Mouse (Mus musculus): ENCODE measurements at regions not wholly inside any gene's neighbourhood (a gene's known extent, or its start where the extent isn't known, plus 50 kb on each side); places are given as distances from the start of the nearest gene placed in this dataset.

DNA sequence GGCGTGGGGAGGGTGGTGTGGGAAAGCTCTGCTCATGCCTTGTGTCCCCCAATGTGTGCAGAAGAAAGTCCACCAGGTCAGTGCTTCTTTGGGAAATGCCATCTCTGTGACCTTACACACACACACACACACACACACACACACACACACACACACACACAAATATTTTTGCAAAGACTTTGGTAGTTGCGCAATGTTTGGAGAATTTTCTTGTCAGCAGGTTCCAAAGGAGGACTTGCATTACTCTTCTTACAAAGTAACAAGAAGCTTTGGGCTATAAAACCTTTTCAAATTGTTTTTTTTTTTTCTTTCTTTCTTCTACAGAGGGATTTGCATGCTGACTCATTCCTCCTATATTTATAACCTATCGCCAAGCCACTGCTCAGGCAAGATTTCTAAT, 59.1 kb upstream of the Npvf start:
- no peak for DNase-seq (ENCODE audit: low read depth)

GRCm38 (mm10) chr6:50718631-50719030, 64.4 kb upstream of the Npvf start:
- DNase-seq (ENCODE audit: low read depth), result no peak

DNA sequence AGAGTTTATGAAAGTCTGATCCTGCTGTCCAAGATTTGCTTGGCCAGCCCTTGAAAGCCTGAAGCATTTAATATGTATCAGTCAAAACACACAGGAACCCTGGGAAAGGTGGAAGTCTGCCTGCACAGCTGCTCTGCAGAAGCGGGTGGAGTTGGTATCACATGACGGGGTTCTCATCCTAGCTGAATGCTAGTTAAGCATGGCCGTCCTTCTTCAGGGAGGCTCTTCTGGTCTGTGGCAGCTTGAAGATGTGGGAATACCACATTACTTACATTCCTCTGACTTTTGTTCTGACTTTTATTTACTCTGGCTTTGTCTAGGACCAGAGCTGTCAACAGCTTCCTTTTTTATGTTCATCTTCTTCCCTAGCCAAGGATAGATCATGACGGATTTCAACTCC, 66.1 kb upstream of the Npvf start:
- DNase-seq (ENCODE audit: low read depth), result no peak

DNA sequence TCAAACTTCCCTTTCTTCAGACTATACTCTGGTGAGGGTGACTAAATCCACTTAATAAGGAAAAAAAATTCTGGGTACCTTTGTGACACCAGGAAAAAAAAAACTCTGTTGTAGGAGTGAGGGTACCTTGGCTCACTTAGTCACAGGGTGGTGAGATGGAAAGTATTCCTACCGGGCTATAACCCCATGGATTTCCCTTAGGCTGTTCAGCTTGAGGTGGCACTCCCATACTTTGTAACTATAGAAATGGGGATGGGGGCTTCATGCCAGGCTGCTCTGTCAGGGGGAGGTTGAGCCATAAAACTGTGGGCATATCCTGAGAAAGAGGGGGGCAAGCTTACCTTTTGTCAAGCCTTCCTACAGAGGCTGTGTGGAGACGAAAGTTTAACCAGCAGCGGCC, 71.4 kb upstream of the Npvf start:
- DNase-seq (ENCODE audit: low read depth), result no peak

GRCm38 (mm10) chr6:50726166-50726591, 71.9 kb upstream of the Npvf start:
- DNase-seq (ENCODE audit: low read depth), result no peak

GRCm38 (mm10) chr6:50730744-50731718, 76.8 kb upstream of the Npvf start:
- no peak for DNase-seq (ENCODE audit: low read depth)

DNA sequence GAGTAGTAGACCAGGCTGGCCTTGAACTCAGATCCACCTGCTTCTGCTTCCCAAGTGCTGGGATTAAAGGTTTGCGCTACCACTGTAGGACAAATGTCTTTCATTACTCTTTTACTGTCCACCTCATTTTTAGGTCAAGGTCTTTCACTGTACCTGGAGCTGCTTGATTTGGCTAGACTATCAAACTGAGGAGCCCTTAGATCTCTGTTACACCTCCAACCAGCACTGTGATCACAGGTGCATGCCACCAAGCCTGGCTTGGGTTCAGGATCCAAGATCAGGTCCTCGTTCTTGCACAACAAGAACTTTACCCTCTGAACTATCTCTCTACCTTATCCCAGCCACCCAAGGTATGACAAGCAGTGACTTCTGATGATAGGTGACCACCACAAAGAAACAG, 80.5 kb upstream of the Npvf start:
- DNase-seq (ENCODE audit: low read depth), result no peak

GRCm38 (mm10) chr6:50735825-50736224, 81.6 kb upstream of the Npvf start:
- DNase-seq (ENCODE audit: low read depth), result no peak

DNA sequence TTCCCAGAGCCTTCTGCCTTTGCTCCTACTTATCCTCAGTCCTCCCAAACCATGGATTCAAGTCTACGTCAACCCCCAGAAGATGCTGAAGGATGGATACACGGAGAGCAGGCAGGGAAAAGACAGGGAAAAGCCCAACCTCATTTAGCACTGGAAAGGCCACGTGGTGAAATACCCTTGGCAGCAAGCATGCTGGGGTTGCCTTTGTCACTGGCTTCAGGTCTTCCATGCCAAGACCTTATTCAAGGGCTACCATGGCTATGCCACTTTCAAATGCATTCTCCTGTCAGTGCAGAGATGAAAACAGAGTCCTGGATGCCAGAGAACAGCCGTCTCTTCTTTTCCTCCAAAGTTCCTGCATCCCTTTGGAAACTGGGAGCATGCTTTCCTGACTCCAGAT, 87.8 kb upstream of the Npvf start:
- no peak for DNase-seq (ENCODE audit: low read depth)

DNA sequence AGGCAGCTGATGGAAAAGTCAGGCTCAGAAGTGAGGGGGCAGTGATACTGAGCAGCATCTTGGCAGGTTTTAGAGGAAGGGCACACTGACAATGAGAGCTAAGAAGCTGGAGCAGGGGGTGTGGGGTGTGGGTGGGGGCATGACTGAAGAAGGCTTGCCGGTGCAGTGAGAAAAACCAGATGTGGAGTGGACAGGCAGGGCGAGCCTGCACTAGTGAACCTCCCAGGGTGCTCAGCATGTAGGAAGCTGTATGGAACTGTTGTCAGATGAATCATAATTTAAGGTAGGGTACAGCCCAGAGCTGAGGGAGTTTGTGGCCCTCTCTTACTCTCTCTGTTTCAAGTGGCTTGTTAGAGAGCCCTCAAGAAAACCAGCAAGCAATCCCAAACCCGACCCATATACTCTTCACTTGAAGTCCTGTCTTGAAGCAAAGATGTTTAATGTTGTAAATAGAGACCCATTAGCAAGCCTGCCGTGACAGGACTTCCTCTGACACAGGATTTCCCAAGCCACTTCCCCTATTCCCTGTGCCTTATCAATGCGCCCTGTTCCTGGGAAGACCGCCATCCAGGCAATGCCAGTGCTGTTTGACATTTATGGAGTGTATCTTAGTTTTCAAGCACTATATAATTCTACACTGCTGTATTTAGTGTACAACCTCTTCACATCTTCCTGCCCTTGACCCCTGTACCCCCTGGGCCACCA, 90.4 kb upstream of the Npvf start:
- no peak for DNase-seq (ENCODE audit: low read depth)

- DNase-seq (ENCODE audit: low read depth), result no peak
Observed at GRCm38 (mm10) chr6:50753151-50753550, 98.9 kb upstream of the Npvf start.

DNA sequence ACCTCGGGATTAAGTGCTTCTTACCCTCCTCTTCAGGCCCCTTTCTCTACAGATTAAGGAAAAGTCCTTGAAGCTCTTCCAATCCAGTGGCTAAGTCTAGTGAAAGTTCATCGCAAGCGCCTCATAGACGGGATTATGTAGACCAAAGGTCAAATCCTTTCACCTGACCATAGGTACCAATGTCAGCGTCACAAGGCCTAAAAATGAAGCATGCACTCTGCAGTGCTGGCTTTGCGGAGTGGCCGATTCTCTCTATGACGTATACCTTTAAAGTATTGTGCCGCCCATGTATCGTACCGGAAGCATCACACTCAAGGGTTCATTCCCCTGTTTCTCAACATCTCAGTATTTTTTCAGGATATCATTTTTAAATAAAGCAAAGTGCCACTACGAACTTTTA, 100.5 kb upstream of the Npvf start:
- no peak for DNase-seq (ENCODE audit: low read depth)

DNA sequence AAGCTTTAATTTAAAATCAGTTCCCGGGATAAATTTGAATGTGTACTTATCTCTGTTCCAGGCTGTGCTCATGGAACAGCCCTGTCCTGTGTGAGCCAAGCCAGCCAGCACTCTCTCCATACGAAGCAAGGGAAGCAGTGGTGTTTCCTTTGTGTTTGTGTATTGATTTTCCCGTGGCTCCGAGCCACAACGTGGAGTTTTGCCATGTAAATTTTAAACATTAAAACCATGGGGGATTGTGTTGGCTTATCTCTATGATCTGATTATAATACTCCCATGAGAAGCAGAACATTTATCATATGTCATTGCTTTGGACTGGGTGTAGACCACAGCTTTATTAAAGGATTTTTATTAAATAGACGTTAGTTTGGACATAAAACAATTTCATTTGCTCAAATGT, 106.1 kb upstream of the Npvf start:
- no peak for DNase-seq (ENCODE audit: low read depth)

GRCm38 (mm10) chr6:50763121-50763520, 108.9 kb upstream of the Npvf start:
- no peak for DNase-seq (ENCODE audit: low read depth)

DNA sequence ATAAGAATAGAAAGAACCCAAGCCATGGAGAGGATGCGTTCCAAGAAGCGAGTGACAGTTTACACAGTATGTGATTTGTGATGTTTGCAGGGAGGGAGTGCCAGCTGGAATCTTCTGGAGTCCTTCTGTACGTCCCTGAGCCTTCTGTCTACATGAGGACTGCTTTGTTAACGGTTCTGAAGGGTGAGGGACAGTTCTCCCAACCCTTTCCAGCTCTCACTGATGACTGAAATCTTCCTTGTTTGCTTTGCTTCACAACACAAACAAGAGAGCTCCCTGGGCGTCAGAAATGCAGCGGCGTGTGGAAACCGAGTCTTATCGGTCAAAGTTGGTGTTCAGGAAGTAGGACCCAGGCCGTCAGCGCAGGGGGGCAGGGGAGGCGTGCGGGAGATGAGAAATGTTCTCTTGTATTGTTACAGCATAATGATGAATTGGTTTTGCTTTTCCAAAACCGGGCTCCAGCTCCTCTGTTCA, 112.2 kb upstream of the Npvf start:
- no peak for DNase-seq (ENCODE audit: low read depth)

DNA sequence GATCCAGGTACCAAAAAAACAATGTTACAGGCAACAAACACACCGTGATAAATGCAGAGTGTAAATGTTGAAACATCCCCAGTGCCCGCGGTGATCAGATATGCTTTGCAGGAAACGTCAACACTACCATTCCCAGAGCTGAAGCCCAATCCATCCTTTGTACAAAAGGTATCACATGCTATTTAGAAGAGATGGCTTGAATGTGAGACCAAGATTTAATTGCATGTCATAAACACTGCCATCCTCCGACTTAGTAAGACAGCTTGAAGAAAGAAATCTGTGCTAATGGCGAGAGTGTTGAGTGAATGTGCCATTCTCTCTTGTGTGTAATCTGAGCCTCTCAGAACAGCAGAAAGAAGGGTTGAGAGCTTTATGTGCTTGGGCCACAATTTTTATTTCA, 112.9 kb upstream of the Npvf start:
- DNase-seq (ENCODE audit: low read depth), result no peak

DNA sequence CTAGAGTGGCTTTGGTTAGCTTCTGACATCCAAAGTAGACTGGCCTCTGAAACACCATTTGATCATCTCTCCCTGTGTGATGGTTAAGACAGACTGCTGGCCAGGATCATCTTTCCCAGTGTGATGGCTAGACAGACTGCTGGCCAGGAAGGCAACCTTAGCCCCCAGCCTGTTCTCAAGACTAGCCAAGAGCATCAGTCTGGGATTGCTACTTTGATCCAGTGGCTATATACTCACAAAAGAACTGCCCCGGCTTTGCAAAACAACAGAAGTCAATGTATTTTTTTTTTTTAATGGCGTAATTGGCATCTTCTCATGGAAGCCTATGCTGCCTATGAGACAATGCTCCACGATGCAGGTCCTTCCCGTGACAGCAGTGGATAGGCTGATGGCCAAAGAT, 113.6 kb upstream of the Npvf start:
- no peak for DNase-seq (ENCODE audit: low read depth)

DNA sequence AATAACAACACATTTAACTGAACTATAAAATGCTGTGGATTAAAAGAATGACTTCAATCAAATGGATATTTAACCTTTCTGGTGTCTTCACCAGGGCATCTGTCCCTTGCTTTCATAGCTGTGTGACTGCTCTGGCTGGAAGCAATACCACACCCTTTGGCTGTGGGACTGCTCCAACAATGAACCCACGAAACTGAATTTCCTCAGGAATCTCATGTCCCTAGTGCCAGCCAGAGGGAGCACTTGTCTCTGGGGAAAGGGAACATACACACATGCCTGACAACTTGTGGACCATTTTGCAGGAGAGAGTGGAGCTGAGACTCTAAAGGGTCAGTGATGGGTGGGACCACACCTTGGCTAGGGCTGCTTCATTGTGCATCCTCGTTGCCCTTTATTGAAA, 114.9 kb upstream of the Npvf start:
- no peak for DNase-seq (ENCODE audit: low read depth)

DNA sequence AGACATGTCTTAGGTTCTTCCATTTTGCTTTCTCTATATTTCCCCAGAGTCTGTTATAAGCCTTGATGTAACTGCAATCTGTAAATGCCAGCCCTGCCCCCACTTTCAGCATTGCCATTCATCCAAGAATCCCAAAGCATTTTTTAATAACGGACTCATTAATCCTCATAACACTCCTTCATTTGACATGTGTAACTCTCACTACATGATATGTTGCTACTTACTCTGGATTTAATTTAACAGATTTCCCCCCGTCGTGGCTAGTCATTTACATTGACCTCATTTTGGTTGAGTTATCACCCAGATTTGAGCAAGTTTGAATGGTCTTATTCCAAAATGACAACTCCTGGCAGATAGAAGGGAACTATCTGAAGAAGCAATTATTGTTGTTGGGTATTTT, 116.2 kb upstream of the Npvf start:
- no peak for DNase-seq (ENCODE audit: low read depth)

DNA sequence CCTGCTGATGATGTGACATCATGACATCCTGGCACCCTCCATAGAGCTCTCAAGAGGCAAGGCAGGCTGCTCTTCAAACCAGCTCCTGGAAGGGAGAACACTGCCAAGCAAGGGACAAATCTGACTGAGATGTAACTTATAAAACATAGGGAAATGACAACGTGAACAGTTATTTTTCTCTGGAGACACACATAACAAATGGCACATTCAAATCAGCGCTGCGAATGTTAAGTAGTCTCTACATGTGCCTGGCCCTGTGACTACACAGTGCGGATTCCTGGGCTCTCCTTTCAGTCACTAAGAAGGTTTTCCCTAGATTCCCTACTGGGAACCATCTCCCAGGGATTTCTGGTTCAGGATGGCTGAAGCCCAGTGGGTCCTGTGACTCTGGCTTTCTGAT, 121.4 kb upstream of the Npvf start:
- DNase-seq (ENCODE audit: low read depth), result no peak

DNA sequence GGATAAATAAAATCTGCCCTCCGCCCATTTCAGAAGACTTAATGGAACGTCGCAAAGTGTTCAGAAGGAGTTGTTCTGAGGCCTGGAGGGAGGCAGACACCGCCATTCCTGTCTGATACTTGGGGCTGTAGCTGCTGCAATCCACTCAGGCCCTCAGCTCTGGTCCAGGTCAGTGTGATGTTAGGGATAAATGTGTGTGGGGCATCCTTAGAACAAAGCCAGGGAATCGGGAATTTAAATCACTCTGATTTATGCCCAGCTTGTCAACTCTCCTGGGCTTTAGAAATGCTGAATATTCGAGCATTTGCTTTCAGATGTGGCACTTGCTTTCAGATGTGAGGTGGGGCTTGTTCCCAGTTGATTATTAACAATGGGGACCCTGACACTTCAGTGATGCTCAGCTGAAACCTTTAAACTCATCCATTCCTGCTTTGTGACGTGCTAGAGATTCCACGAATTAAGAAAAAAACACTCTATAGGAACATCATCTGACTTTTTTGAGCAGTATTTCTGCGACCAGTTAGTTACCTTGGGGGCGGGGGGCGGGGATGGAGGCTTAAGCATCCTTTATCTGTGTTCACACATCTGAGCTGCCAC, 122.1 kb upstream of the Npvf start:
- no peak for DNase-seq (ENCODE audit: low read depth)

DNA sequence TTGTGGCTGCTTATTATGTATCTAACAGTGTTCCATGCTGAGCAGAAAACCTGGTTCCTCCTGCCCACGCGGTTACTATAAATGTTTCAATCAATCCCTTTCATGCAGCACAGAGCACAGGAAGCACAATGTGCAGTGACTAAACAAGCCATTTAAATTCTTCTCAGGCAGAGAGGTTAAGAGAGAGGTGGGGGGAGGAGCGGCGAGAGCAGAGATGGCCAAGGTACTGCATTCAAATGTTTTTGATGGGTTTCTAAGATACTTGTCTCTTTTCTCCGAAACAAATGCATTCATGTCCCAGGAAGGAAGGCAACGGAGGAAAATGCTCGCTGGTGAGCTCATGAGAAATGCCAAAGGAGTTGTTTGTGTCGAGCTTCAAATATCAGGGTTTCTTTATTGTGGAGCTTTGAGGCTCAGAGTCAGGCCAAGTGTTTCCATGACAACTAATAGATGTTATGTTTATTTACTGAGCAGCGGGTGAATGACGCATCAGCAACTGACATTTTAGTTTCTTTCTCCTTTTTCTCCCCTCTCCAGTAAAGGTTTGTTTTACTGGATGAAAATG, 122.8 kb upstream of the Npvf start:
- peak; percentile 59 for DNase-seq (ENCODE audit: low read depth)

- no peak for DNase-seq (ENCODE audit: low read depth)
Observed at GRCm38 (mm10) chr6:50777827-50778226, 123.6 kb upstream of the Npvf start.

Measured in naive thymus-derived CD4-positive, alpha-beta T cell, adult 2 months (primary cell).